Mouse (Mus musculus) spleen, postnatal 0 days (tissue): ENCODE results near the gene Anks6. TPM values are rescaled to one million over a fixed set of nuclear protein-coding genes. Genes with fewer than 3 reads are reported as not detected.

Experiments
- polyA plus RNA-seq: library from polyadenylated mRNA; unstranded; fragments of >200 nt; fragmentation: Nextera tagmentation; extraction: Ambion mirVana; gene quantifications from 2 replicates; pipeline ENCODE4 v1.2.1, GENCODE M21; 2015

The Anks6 gene
- 0.89 and 0.95 TPM in 2 replicates for polyA plus RNA-seq

GRCm38 (mm10) chr4:47056791-47057509 is at the start of gene Anks6:
Gene Anks6, minus strand, starts transcription at chr4:47057427.

GRCm38 (mm10) chr4:47091493-47092386 is 34.5 kb upstream of the Anks6 start, which contains the start of gene Galnt12:
Gene Galnt12, plus strand, starts transcription at chr4:47091909.

GRCm38 (mm10) chr4:46991016-46991958 is 65.9 kb downstream of the Anks6 start, which contains the start of gene Gabbr2:
Gene Gabbr2, minus strand, starts transcription at chr4:46991873.

Other genes starting within 250 kb of the Anks6 start
- 0.04 TPM in 1 of 2 replicates, not detected in the other for gene Gabbr2, start 65.6 kb downstream of the Anks6 start, polyA plus RNA-seq
- 1.7 and 3.6 TPM in 2 replicates for gene Galnt12, start 34.5 kb upstream of the Anks6 start, polyA plus RNA-seq
- gene Col15a1, start 150.7 kb upstream of the Anks6 start, polyA plus RNA-seq, result 3.5 and 3.9 TPM in 2 replicates